Mouse (Mus musculus): Measurements from ENCODE around the gene Kcnk5.

GRCm38 (mm10) chr14:20201066-20201683 lies 19.6 kb upstream of the Kcnk5 start:
- TF ChIP-seq ZNF384 (IDR thresholded peaks at IDR 0.05; ENCODE audit: low read depth, low read length) (no peak), MEF2A (IDR thresholded peaks at IDR 0.05; ENCODE audit: borderline replicate concordance, low read depth, low read length) (no peak), RAD21 (IDR thresholded peaks at IDR 0.05; ENCODE audit: low read depth, low read length) (no peak)

Measured in CH12.LX (cell line).